Mouse (Mus musculus): ENCODE results near the gene Me1. TPM values are rescaled to one million over a fixed set of nuclear protein-coding genes. Genes with fewer than 3 reads are reported as not detected.

Me1 gene
- polyA plus RNA-seq, 1 experiment from 2014 or later: 40.8 TPM

GRCm38 (mm10) chr9:86630352-86630931 lies 65.3 kb downstream of the Me1 start:
- no peak for ATAC-seq
- Histone ChIP-seq H3K9me3 (ENCODE audit: control insufficient read depth, low read length) (no peaks in the 10 kb centered on the region), H3K27me3 (replicated peaks; ENCODE audit: control insufficient read depth, insufficient read depth, low read length) (no peaks in the 10 kb centered on the region), H3K4me1 (ENCODE audit: control insufficient read depth, insufficient read depth, low read depth, low read length) (no peaks in the 10 kb centered on the region), H3K4me2 (ENCODE audit: low read length) (no peak overlapping the region), H3K9ac (ENCODE audit: low read depth, low read length) (no peak overlapping the region), H3K27ac (ENCODE audit: low read depth, low read length) (no peak overlapping the region), H3K36me3 (ENCODE audit: control insufficient read depth, insufficient read depth, low read length) (no peaks in the 10 kb centered on the region), H3K4me3 (ENCODE audit: low read length) (no peak overlapping the region)
- whole genome bisulfite sequencing: 80% methylated on average over 5 of the region's 5 CpGs

DNA sequence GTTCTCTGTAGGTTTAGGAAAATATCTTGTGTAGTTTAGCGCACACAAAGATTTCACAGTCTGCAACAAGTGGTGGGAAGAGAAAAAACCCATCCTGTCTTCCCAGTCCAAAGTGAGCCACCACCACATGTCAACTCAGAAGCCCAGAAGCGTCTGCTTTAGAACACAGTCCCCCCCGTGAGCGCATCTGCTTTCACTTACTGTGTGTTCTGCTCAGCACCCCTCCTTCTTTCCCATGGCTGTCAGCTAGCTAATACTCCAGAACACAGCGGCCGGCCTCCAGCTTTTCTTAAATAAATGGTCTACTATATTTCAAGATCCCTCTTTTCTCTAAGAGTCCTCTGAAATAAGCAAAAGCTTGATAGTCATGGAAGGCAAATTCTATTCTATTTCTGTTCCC lies 66.4 kb downstream of the Me1 start:
- Histone ChIP-seq H3K27ac (ENCODE audit: low read depth, low read length) (no peak overlapping the region), H3K27me3 (replicated peaks; ENCODE audit: control insufficient read depth, insufficient read depth, low read length) (no peaks in the 10 kb centered on the region), H3K36me3 (ENCODE audit: control insufficient read depth, insufficient read depth, low read length) (no peaks in the 10 kb centered on the region), H3K9ac (ENCODE audit: low read depth, low read length) (no peak overlapping the region), H3K4me3 (ENCODE audit: low read length) (no peak overlapping the region), H3K9me3 (ENCODE audit: control insufficient read depth, low read length) (no peaks in the 10 kb centered on the region), H3K4me2 (ENCODE audit: low read length) (no peak overlapping the region), H3K4me1 (ENCODE audit: control insufficient read depth, insufficient read depth, low read depth, low read length) (no peaks in the 10 kb centered on the region)
- ATAC-seq: no peak
- WGBS: 79% methylated on average over 6 of the region's 6 CpGs

GRCm38 (mm10) chr9:86627745-86628496 lies 67.8 kb downstream of the Me1 start:
- peak; percentile 57; the same call in 1 of the 2 replicates for ATAC-seq
- Histone ChIP-seq H3K4me3 (ENCODE audit: low read length) (no peak overlapping the region), H3K4me1 (ENCODE audit: control insufficient read depth, insufficient read depth, low read depth, low read length) (no peaks in the 10 kb centered on the region), H3K27me3 (replicated peaks; ENCODE audit: control insufficient read depth, insufficient read depth, low read length) (no peaks in the 10 kb centered on the region), H3K36me3 (ENCODE audit: control insufficient read depth, insufficient read depth, low read length) (no peaks in the 10 kb centered on the region), H3K27ac (ENCODE audit: low read depth, low read length) (no peak overlapping the region), H3K9me3 (ENCODE audit: control insufficient read depth, low read length) (no peaks in the 10 kb centered on the region), H3K9ac (ENCODE audit: low read depth, low read length) (no peak overlapping the region), H3K4me2 (ENCODE audit: low read length) (no peak overlapping the region)
- 72% methylated on average over 10 of the region's 10 CpGs for WGBS

DNA sequence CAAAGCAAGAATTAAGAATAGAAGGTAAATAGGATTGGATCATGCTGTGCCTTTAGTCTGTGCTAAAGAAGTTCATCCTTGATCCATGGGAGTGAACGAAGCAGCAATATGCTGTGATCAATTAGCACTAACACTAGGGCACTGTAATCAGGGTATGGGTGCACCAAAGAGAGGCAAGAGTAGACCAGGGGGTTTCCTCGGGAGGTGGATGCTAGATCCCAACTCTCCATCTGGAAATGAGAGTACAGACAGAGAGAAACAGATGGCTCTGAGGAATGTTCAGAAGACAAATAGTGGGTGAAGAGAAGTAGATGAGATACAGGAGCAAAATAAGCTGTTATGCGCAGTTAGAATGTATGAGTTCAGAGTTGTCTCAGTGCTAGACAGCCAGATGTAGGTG lies 68.8 kb downstream of the Me1 start:
- H3K4me1 ChIP-seq (ENCODE audit: control insufficient read depth, insufficient read depth, low read depth, low read length): no peaks in the 10 kb centered on the region
- no peak for ATAC-seq

GRCm38 (mm10) chr9:86624781-86625180 lies 71.0 kb downstream of the Me1 start:
- Histone ChIP-seq H3K27ac (ENCODE audit: low read depth, low read length) (no peak overlapping the region), H3K27me3 (replicated peaks; ENCODE audit: control insufficient read depth, insufficient read depth, low read length) (no peaks in the 10 kb centered on the region), H3K9ac (ENCODE audit: low read depth, low read length) (no peak overlapping the region), H3K4me2 (ENCODE audit: low read length) (no peak overlapping the region), H3K4me1 (ENCODE audit: control insufficient read depth, insufficient read depth, low read depth, low read length) (no peaks in the 10 kb centered on the region), H3K36me3 (ENCODE audit: control insufficient read depth, insufficient read depth, low read length) (no peaks in the 10 kb centered on the region), H3K4me3 (ENCODE audit: low read length) (no peak overlapping the region), H3K9me3 (ENCODE audit: control insufficient read depth, low read length) (no peaks in the 10 kb centered on the region)
- 83% methylated on average over 6 of the region's 6 CpGs for WGBS
- ATAC-seq: no peak

More for the DNA sequence above, 68.8 kb downstream of the Me1 start:
- no peaks in the 10 kb centered on the region for H3K36me3 ChIP-seq (ENCODE audit: control insufficient read depth, insufficient read depth, low read length)
- WGBS: 81% methylated on average over 3 of the region's 3 CpGs
- H3K27me3 ChIP-seq (replicated peaks; ENCODE audit: control insufficient read depth, insufficient read depth, low read length): no peaks in the 10 kb centered on the region
- H3K4me3 ChIP-seq (ENCODE audit: low read length): no peak overlapping the region
- H3K9me3 ChIP-seq (ENCODE audit: control insufficient read depth, low read length): no peaks in the 10 kb centered on the region
- H3K27ac ChIP-seq (ENCODE audit: low read depth, low read length): no peak overlapping the region
- no peak overlapping the region for H3K9ac ChIP-seq (ENCODE audit: low read depth, low read length)
- H3K4me2 ChIP-seq (ENCODE audit: low read length): no peak overlapping the region

DNA sequence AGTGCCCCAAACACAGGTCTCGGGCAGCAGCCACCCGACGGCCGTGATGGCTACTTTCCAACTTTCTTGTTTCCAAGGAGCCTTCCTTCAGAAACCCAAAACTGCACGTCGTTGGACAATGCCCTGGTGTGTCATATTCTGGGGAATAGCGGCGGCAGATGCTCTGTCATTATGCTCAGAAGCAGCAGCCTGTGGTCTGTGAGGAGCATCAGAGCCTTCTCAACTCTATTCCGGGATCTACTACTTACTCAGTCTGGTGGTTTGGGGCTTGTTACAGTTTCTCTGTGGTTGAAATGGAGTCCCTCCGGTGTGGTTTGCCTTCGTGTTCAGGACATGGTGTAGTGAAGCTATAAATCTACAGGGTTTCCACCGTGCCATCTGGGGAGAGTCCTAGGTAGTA lies 71.7 kb downstream of the Me1 start:
- ATAC-seq: no peak
- no peak overlapping the region for H3K9ac ChIP-seq (ENCODE audit: low read depth, low read length)
- no peaks in the 10 kb centered on the region for H3K36me3 ChIP-seq (ENCODE audit: control insufficient read depth, insufficient read depth, low read length)
- H3K27me3 ChIP-seq (replicated peaks; ENCODE audit: control insufficient read depth, insufficient read depth, low read length): no peaks in the 10 kb centered on the region
- WGBS: 59% methylated on average over 12 of the region's 12 CpGs
- H3K27ac ChIP-seq (ENCODE audit: low read depth, low read length): no peak overlapping the region
- H3K4me1 ChIP-seq (ENCODE audit: control insufficient read depth, insufficient read depth, low read depth, low read length): no peaks in the 10 kb centered on the region
- no peak overlapping the region for H3K4me2 ChIP-seq (ENCODE audit: low read length)
- no peaks in the 10 kb centered on the region for H3K9me3 ChIP-seq (ENCODE audit: control insufficient read depth, low read length)
- no peak overlapping the region for H3K4me3 ChIP-seq (ENCODE audit: low read length)

- WGBS: 46% methylated on average over 2 of the region's 2 CpGs
- Histone ChIP-seq H3K36me3 (ENCODE audit: control insufficient read depth, insufficient read depth, low read length) (no peaks in the 10 kb centered on the region), H3K9ac (ENCODE audit: low read depth, low read length) (no peak overlapping the region), H3K27ac (ENCODE audit: low read depth, low read length) (no peak overlapping the region), H3K27me3 (replicated peaks; ENCODE audit: control insufficient read depth, insufficient read depth, low read length) (no peaks in the 10 kb centered on the region), H3K4me2 (ENCODE audit: low read length) (no peak overlapping the region), H3K4me3 (ENCODE audit: low read length) (no peak overlapping the region), H3K4me1 (ENCODE audit: control insufficient read depth, insufficient read depth, low read depth, low read length) (no peaks in the 10 kb centered on the region), H3K9me3 (ENCODE audit: control insufficient read depth, low read length) (no peaks in the 10 kb centered on the region)
- peak; percentile 94 for ATAC-seq
Observed at GRCm38 (mm10) chr9:86622062-86622461, 73.7 kb downstream of the Me1 start.

DNA sequence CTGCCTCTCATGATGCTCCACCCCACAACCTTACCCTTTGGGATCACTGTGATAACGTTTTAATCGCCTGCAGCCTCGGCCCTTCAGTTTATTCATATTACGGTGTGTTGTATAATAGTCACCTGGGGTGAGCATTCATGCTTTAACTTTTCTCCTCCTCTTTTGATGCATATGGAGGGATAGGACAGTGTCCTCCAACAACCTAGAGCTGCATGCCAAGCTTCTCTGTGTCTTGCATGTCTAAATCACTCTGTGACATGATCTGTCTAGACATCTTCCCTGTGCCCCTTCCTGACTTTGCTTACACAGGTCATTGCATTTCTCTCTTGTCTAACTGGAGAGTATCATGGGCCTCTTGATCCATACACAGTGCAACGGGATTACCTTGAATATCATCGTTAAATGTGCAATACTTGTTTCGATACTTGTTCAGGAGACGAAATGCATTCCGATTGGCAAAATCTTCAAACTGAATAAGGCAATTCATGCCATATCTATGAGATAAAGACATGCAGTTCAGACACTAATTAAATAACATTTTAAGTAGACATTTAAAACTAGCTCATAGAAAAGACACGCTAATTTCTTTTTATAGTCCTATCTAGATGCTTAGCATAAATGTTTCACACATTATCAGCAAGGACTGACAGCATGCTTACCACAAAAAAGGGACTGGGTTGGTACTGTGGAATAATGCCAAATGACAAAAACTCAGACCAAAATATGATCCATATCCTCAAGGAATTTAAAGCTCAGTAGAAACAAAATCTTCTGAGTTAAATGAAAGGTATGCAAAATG lies 76.2 kb downstream of the Me1 start:
- Histone ChIP-seq H3K27me3 (replicated peaks; ENCODE audit: control insufficient read depth, insufficient read depth, low read length) (no peaks in the 10 kb centered on the region), H3K4me2 (ENCODE audit: low read length) (no peak overlapping the region), H3K4me3 (ENCODE audit: low read length) (no peak overlapping the region), H3K9me3 (ENCODE audit: control insufficient read depth, low read length) (no peaks in the 10 kb centered on the region), H3K36me3 (ENCODE audit: control insufficient read depth, insufficient read depth, low read length) (no peaks in the 10 kb centered on the region), H3K9ac (ENCODE audit: low read depth, low read length) (no peak overlapping the region), H3K4me1 (ENCODE audit: control insufficient read depth, insufficient read depth, low read depth, low read length) (no peaks in the 10 kb centered on the region), H3K27ac (ENCODE audit: low read depth, low read length) (no peak overlapping the region)
- no peak for ATAC-seq
- 67% methylated on average over 10 of the region's 10 CpGs for WGBS

DNA sequence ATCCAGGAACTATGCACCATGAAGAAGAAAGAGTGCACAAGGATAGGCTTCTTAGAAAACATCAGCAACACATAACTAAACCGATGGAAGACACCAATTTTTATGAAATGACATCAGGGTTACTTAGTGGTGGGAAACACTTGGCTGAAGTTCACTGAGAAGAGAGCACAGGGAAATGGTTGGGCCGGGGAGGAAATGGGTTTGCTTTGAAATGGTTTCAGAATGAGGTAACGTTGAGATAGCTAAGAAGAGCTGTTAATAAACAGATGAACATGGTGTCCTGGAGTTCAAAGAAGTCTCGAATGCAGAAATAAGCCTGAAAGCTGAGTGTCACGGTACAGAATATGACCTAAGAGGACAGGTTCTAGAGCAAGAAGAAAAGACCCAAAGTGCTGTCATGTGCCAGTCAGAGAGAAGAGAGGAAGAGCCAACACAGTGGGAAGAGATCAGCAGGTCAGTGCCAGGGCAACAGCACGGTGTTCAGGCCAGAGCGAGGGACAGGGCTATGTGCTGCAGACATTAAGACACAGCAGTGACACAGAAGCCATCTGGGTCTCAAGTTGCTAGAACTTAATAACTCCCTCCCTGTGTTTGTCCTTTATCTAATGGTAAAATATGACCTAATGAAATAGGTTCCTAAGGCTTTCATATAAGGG lies 77.8 kb downstream of the Me1 start:
- no peak overlapping the region for H3K4me3 ChIP-seq (ENCODE audit: low read length)
- ATAC-seq: no peak
- no peak overlapping the region for H3K9ac ChIP-seq (ENCODE audit: low read depth, low read length)
- WGBS: 81% methylated on average over 7 of the region's 7 CpGs
- H3K36me3 ChIP-seq (ENCODE audit: control insufficient read depth, insufficient read depth, low read length): no peaks in the 10 kb centered on the region
- H3K4me2 ChIP-seq (ENCODE audit: low read length): no peak overlapping the region
- H3K4me1 ChIP-seq (ENCODE audit: control insufficient read depth, insufficient read depth, low read depth, low read length): no peaks in the 10 kb centered on the region
- H3K9me3 ChIP-seq (ENCODE audit: control insufficient read depth, low read length): no peaks in the 10 kb centered on the region
- H3K27ac ChIP-seq (ENCODE audit: low read depth, low read length): no peak overlapping the region
- no peaks in the 10 kb centered on the region for H3K27me3 ChIP-seq (replicated peaks; ENCODE audit: control insufficient read depth, insufficient read depth, low read length)
